Mouse (Mus musculus): Measurements from ENCODE around the gene Cdkal1.

DNA sequence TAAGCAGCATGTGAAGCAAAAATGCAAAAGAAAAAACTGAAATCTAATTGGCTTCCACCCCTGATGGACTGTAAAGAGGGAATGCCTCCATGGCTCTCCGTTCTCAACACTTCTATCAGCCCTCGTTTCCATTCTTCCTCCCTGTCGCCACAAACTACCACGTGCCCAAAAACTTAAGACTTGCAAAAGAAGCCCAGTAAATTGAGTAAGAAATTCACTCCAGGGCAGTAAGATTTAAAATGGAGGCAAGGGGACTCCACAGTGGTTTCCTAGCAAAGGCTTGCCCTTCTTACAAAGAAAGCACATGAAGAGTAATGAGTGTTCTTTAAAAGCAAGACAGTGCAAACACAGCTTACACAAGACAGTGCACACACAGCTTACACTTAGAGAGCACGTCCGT lies 64.0 kb downstream of the Cdkal1 start:
- TF ChIP-seq CTCF (IDR thresholded peaks at IDR 0.05; ENCODE audit: extremely low read depth, insufficient read length, insufficient replicate concordance, low read depth, low read length): no peak
- no peak for TF ChIP-seq POLR2A (IDR thresholded peaks at IDR 0.05; ENCODE audit: low read depth, low read length)

Data from small intestine, adult 2 months (tissue).